Mouse (Mus musculus): Measurements from ENCODE around the gene Mog. TPM values are rescaled to one million over a fixed set of nuclear protein-coding genes. Genes with fewer than 3 reads are reported as not detected.
A peak's percentile ranks its signal among the peaks of the same experiment; 100 is the strongest.
"Not testable (repeated sequence)": the region's sequence is repeated elsewhere in the genome, so short reads cannot be mapped to it uniquely, and the experiment has no call there.

Gene Mog
- polyA plus RNA-seq, 1 experiment: not detected

DNA sequence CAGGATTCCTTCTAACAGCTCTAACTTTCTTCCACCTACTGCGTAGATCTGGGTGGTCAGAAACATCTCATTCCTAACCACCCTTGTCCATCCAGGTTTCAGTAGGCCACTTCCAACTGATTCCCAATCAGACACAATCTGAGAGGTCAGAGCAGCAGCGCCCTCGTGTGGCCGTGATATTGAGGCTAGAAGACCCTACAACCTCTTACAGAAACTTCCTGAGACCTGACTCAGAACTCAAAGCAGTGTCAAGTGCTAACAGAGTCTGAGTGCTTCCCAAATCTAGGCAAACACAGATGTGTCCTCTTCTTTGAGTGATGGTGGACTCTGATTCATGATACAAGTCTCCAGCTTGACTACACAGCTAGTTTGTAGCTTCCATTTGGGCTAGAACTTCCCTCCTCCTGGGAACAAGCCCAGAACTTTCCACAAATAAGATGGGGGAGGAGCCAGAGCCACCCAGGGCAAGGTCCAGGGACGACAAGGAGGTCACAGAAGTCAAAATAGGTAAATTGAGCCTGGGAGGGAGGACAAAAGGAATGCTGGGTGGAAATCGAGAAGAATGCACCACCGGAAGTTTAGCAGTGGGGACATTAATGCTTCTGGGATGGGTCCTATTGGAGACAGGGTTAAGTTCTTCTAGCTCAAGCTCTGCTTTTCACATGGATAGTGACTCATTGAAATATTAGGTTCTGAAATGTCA lies 26.0 kb downstream of the Mog start:
- Histone ChIP-seq H3K4me3 (replicated peaks) (no peak overlapping the region), H3K27me3 (replicated peaks) (no peaks in the 10 kb centered on the region), H3K9me3 (no peaks in the 10 kb centered on the region), H3K4me1 (peaks cover 44% of the 10 kb centered on the region), H3K36me3 (replicated peaks; ENCODE audit: low read length) (no peaks in the 10 kb centered on the region)
- TF ChIP-seq FLI1 (IDR thresholded peaks at IDR 0.05; ENCODE audit: low read length) (no peak), GATA1 (IDR thresholded peaks at IDR 0.05; ENCODE audit: borderline replicate concordance, low read length) (no peak)

DNA sequence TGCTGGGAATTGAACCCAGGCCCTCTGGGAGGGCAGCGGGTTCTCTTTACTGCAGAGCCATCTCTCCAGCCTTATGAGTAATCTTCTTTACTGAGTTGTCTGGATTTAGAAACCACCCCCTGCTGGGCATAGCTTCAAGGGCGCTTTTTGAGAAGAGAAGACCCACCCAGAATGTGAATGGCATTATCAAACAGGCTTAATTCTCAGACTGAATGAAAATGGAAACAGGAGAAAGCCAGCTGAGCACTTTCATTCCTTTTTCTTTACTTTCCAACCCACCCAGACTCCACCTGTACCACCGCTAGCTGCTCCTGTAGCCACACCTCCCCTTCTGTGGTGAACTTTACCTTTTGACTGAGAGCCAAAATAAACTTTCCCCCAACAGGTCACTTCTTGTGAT lies 27.8 kb downstream of the Mog start:
- TF ChIP-seq FLI1 (IDR thresholded peaks at IDR 0.05; ENCODE audit: low read length): no peak
- no peak for TF ChIP-seq GATA1 (IDR thresholded peaks at IDR 0.05; ENCODE audit: borderline replicate concordance, low read length)

DNA sequence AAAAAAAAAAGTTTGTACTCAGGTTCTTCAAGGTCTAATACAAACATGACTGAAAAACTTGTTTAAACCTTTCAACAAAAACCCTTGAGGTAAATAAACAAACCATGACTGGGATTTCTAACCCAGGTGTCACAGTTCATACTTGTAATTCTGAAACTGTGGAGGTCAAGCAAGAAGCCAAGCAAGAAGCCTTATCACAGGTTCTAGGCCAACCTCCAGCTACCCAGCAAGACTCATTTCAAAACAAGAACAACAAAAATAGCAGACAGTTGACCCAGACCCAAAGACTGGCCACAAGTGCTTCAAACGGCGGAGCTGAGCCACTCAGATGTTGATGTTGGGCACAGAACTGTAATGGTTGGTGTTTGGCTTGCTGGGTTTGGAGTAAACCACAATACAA lies 28.7 kb downstream of the Mog start:
- Histone ChIP-seq H3K27me3 (replicated peaks) (no peaks in the 10 kb centered on the region), H3K9me3 (no peaks in the 10 kb centered on the region), H3K4me3 (replicated peaks) (no peak overlapping the region), H3K36me3 (replicated peaks; ENCODE audit: low read length) (no peaks in the 10 kb centered on the region), H3K4me1 (peaks cover 42% of the 10 kb centered on the region)
- TF ChIP-seq FLI1 (IDR thresholded peaks at IDR 0.05; ENCODE audit: low read length) (no peak), GATA1 (IDR thresholded peaks at IDR 0.05; ENCODE audit: borderline replicate concordance, low read length) (no peak)

More for the DNA sequence above, 27.8 kb downstream of the Mog start:
- Histone ChIP-seq H3K9me3 (no peaks in the 10 kb centered on the region), H3K4me1 (peaks cover 52% of the 10 kb centered on the region), H3K4me3 (replicated peaks) (no peak overlapping the region), H3K27me3 (replicated peaks) (no peaks in the 10 kb centered on the region), H3K36me3 (replicated peaks; ENCODE audit: low read length) (no peaks in the 10 kb centered on the region)

DNA sequence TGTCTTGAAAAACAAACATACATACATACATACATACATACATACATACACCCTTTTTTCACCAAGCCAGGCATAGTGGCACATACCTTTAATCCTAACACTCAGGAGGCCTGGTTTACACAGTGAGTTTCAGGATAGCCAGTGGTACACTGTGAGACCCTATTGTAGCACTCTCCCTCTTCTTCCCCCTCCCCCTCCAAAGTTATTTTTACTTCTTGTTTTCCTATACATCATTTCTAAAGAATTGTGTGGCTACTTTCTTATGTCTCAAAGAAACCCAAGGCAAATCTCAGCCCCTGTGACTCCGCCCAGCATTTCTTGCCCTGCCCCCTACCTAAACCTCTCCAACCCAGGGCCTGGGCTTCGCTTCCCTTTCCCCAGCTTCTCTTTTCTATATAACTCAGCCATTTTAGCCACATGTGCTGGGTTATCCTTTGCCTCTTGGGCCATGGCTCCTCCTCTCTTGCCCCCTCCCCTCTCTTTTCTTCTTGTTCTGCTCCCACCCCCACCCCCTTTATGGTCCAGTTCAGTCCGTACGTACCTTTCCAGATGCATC lies 29.4 kb downstream of the Mog start:
- Histone ChIP-seq H3K4me1 (peaks cover 43% of the 10 kb centered on the region), H3K9me3 (no peaks in the 10 kb centered on the region), H3K36me3 (replicated peaks; ENCODE audit: low read length) (no peaks in the 10 kb centered on the region), H3K27me3 (replicated peaks) (peaks cover 4% of the 10 kb centered on the region), H3K4me3 (replicated peaks) (no peak overlapping the region)
- TF ChIP-seq FLI1 (IDR thresholded peaks at IDR 0.05; ENCODE audit: low read length): no peak
- no peak for TF ChIP-seq GATA1 (IDR thresholded peaks at IDR 0.05; ENCODE audit: borderline replicate concordance, low read length)

DNA sequence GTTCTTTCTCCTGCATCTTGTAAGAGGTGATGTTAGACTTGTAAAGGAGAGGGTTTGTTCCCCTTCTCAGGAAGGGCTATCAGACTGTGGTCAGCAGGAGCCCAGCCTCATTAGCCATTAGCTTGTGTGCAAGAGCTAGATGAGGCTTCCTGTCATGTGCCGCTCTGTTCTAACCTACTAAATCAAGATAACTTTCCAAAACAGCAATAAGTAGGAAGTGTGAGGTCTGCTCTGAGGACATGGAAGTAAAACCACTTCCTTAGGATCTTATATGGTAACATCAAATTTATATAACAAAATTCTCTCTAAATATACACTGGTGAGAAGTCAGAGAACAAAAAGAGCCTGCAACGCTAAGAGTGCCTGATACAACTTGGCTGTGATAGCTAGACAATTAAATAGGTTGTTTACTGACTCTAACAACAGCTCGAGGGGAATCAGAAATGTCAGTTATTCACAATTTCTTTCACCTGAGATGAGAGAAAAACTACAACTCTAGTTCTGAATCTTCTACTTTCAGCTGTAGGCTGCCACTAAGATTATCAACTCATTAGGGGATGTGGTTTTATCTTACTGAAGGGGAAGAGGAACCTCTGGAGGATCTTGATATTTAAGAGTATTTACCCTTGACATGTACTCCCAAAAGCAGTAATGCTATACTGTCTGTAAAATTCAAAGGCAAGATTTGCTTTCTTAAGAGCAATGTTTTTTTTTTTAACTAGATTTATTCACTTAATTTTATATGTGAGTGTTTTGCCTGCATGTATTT lies 30.7 kb downstream of the Mog start:
- no peak for TF ChIP-seq FLI1 (IDR thresholded peaks at IDR 0.05; ENCODE audit: low read length)
- no peak for TF ChIP-seq GATA1 (IDR thresholded peaks at IDR 0.05; ENCODE audit: borderline replicate concordance, low read length)
- Histone ChIP-seq H3K4me3 (replicated peaks) (peak overlapping the region; percentile 81), H3K36me3 (replicated peaks; ENCODE audit: low read length) (no peaks in the 10 kb centered on the region), H3K4me1 (peaks cover 50% of the 10 kb centered on the region), H3K27me3 (replicated peaks) (peaks cover 17% of the 10 kb centered on the region), H3K9me3 (no peaks in the 10 kb centered on the region; the same call in 1 of the 2 replicates)

DNA sequence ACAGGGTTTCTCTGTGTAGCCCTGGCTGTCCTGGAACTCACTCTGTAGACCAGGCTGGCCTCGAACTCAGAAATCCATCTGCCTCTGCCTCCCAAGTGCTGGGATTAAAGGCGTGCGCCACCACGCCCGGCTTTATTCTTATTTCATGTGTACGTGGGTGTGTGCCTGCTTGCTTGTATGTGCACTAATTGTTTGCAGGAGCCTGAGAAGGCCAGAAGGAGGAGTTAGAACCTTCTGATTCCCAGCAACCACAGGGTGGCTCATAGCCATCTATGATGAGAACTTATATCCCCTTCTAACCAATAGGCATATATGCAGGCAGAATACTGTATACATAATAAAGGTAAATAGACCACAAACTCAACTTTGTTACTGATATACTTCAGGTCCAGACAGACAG lies 32.6 kb downstream of the Mog start:
- Histone ChIP-seq H3K27me3 (replicated peaks) (peaks cover 23% of the 10 kb centered on the region), H3K4me1 (peaks cover 47% of the 10 kb centered on the region)
- H3K4me3 ChIP-seq (replicated peaks); H3K9me3 ChIP-seq; H3K36me3 ChIP-seq (replicated peaks; ENCODE audit: low read length): not testable (repeated sequence)

DNA sequence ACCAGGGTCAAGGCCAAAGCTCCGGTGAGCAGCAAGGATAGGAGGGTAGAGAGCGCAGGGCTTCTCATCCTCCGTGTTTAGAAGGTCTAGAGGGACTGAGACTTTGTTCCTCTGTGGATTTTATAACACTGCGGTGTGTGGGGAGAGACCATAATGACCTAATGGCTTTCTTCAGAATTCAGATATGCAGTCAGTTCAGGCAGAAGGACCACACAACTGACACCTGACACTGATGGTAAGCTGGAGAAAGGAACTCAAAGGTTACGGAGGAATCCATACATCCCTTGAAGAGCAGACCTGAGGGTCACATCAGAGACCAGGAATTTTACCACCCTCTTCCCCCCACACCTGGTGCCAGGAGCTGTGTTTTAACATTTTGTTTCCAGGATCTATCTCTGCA lies 33.8 kb downstream of the Mog start, which contains the start of gene H2-M5:
TSS of gene H2-M5 (minus strand) at position 101 of the 400 bp plus-strand sequence.
- no peaks in the 10 kb centered on the region for H3K36me3 ChIP-seq (replicated peaks; ENCODE audit: low read length)
- peaks cover 43% of the 10 kb centered on the region for H3K4me1 ChIP-seq
- TF ChIP-seq FLI1 (IDR thresholded peaks at IDR 0.05; ENCODE audit: low read length) (no peak), GATA1 (IDR thresholded peaks at IDR 0.05; ENCODE audit: borderline replicate concordance, low read length) (no peak)
- no peaks in the 10 kb centered on the region; the same call in 1 of the 2 replicates for H3K9me3 ChIP-seq
- peak within 1 kb of the TSS; percentile 24 for H3K4me3 ChIP-seq (replicated peaks)
- H3K27me3 ChIP-seq (replicated peaks): peaks cover 27% of the 10 kb centered on the region

DNA sequence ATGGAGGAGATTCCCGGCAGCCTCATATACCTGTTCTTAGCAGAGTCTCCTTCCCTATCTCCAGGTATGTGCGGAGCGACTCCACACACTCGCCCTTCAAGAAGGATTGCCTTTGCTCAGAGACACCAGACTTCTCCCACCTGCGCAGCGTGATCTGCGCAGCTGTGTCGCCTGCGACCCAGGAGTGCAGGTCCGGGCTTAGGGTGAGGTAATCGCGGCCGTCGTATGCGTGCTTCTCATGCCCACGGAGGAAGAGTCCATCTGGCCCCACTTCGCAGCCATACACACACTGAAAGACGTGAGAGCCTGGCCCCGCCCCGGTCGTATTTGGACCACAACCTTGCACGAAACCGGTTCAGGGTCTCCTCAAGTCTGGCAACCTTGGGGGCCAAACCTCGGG lies 34.7 kb downstream of the Mog start:
- no peaks in the 10 kb centered on the region; the same call in 1 of the 2 replicates for H3K9me3 ChIP-seq
- H3K4me3 ChIP-seq (replicated peaks): peak overlapping the region; percentile 24
- H3K27me3 ChIP-seq (replicated peaks): peaks cover 27% of the 10 kb centered on the region
- no peaks in the 10 kb centered on the region for H3K36me3 ChIP-seq (replicated peaks; ENCODE audit: low read length)
- TF ChIP-seq FLI1 (IDR thresholded peaks at IDR 0.05; ENCODE audit: low read length): no peak
- no peak for TF ChIP-seq GATA1 (IDR thresholded peaks at IDR 0.05; ENCODE audit: borderline replicate concordance, low read length)
- peaks cover 36% of the 10 kb centered on the region for H3K4me1 ChIP-seq

DNA sequence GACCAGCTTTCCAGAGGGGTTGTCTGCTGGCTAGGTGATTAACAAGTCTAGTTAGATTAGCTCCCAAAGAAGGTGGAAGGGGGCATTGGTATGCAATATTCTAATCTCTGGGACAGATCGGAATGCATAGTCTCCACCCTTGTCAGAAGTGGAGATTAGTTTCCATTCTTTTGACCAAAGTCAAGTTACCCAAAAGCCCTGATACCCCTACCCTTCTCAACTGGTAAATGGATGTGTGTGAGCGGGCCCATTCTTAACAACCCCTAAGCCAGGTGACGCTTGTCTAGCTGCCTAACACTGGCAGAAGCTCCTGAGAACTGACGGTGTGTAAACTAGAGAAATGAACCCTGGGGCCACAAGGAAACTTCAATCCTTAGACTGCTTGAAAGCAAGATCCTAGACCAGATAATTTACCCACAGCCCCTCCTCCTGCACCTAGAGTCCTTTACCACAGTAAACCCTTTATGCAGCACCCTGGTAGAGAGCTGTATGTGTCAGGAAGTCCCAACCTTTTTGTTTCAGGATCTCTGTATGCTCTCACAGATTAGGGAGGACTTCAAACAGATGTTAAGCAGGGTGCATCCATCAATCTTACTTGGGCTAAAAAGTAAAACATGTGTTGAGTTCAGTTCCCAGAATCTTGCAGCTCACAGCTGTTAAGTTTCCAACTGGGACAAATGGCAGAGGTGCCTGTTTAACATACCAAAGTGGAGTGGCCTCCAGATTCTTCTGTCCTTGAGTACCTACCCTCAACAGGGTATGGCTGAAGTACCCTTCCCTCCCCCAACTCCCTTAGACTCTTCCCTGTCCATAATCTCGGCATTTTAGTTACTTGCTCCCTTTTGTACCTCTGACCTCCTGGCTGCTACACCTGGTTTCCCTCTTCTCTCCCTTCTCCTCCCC lies 40.7 kb downstream of the Mog start:
- no peaks in the 10 kb centered on the region for H3K36me3 ChIP-seq (replicated peaks; ENCODE audit: low read length)
- peaks cover 62% of the 10 kb centered on the region for H3K27me3 ChIP-seq (replicated peaks)
- H3K4me1 ChIP-seq: peaks cover 21% of the 10 kb centered on the region
- H3K4me3 ChIP-seq (replicated peaks): no peak overlapping the region
- TF ChIP-seq GATA1 (IDR thresholded peaks at IDR 0.05; ENCODE audit: borderline replicate concordance, low read length) (no peak), FLI1 (IDR thresholded peaks at IDR 0.05; ENCODE audit: low read length) (no peak)
- H3K9me3 ChIP-seq: no peaks in the 10 kb centered on the region
